Comparison of ENCODE assay signal across 8 mouse cellular contexts in genomic region chr15:85581563-85582064, GRCm38 (mm10). TPM values are rescaled to one million over a fixed set of nuclear protein-coding genes. Genes with fewer than 3 reads are reported as not detected.
A peak's percentile ranks its signal among the peaks of the same experiment; 100 is the strongest.
DNase-seq lines count a peak whose midpoint lies in the region; ATAC-seq and TF ChIP-seq lines count a peak whose summit lies in the region.

No protein-coding gene starts in this region.

- intact Hi-C loops in gastrocnemius, adult 2 months (cut with DNase I), result loop anchor here (10.0 kb wide), 1 partner anchor 427 kb away; no protein-coding TSS in a partner anchor
- intact Hi-C loops in left cerebral cortex, postnatal 4 days (cut with DNase I), result loop anchor here (2.0 to 5.0 kb wide), 4 partner anchors 119 to 315 kb away; no protein-coding TSS in a partner anchor

- no peak for DNase-seq in gastrocnemius, adult 2 months
- DNase-seq in gastrocnemius, postnatal 25 days, result no peak
- DNase-seq in ES-E14 (ENCODE audit: low read depth, low spot score), result no peak
- peak; percentile 39 for DNase-seq in lung, postnatal 36 days
- DNase-seq in left cerebral cortex, postnatal 4 days, result no peak
- no peak for DNase-seq in left cerebral cortex, adult 8-10 months (ENCODE audit: low spot score in 2 of 2)
- DNase-seq in layer of hippocampus, postnatal 10 days (ENCODE audit: low spot score in 2 of 2), result no peak

- H3K36me3 ChIP-seq in ES-E14 (ENCODE audit: control insufficient read depth, insufficient read depth, low read length, poor library complexity, severe bottlenecking), result no peaks in the 10 kb centered on the region
- no peaks in the 10 kb centered on the region for H3K36me3 ChIP-seq in hindbrain, embryonic 13.5 days

- in situ Hi-C loops in ES-E14 (cut with MboI; ENCODE audit: low sequenced_read_pairs in 2 of 2, unreplicated experiment in 2 of 2), result loop anchor here (5.0 to 10.0 kb wide), 4 partner anchors 99 to 317 kb away; no protein-coding TSS in a partner anchor

- peak overlapping the region; percentile 54 for H3K9ac ChIP-seq in ES-E14 (ENCODE audit: insufficient read depth, low read depth, low read length, poor library complexity, severe bottlenecking)
- peak overlapping the region; percentile 84 for H3K9ac ChIP-seq in hindbrain, embryonic 13.5 days

- H3K9me3 ChIP-seq in ES-E14 (ENCODE audit: control insufficient read depth, insufficient read depth, low read depth, low read length), result no peaks in the 10 kb centered on the region
- no peaks in the 10 kb centered on the region for H3K9me3 ChIP-seq in hindbrain, embryonic 13.5 days

- H3K27ac ChIP-seq in gastrocnemius, adult 2 months, result no peak overlapping the region
- H3K27ac ChIP-seq in ES-E14 (ENCODE audit: insufficient read depth, low read depth, low read length, poor library complexity, severe bottlenecking), result no peak overlapping the region
- peak overlapping the region; percentile 79 for H3K27ac ChIP-seq in hindbrain, embryonic 13.5 days

- H3K27me3 ChIP-seq in hindbrain, embryonic 13.5 days, result peaks cover 73% of the 10 kb centered on the region

- under 1% methylated on average over 61 of the region's 67 CpGs for WGBS in hindbrain, embryonic 13.5 days

- H3K4me2 ChIP-seq in hindbrain, embryonic 13.5 days, result peak overlapping the region; percentile 100

- ATAC-seq in hindbrain, embryonic 13.5 days (ENCODE audit: low FRiP score), result no peak

- H3K4me1 ChIP-seq in ES-E14 (ENCODE audit: control insufficient read depth in 2 of 2, insufficient read depth in 2 of 2, low read length in 2 of 2, poor library complexity in 1 of 2), result peaks cover 0 to 6% of the 10 kb centered on the region in 2 experiments; a peak in 1 of 4 replicates
- peaks cover 59% of the 10 kb centered on the region for H3K4me1 ChIP-seq in hindbrain, embryonic 13.5 days (replicated peaks)

- peak overlapping the region; percentile 69 for H3K4me3 ChIP-seq in gastrocnemius, adult 2 months
- H3K4me3 ChIP-seq in ES-E14 (ENCODE audit: insufficient read depth in 1 of 2, low read depth in 1 of 2, low read length in 2 of 2, poor library complexity in 1 of 2, severe bottlenecking in 1 of 2), result peak overlapping the region; percentile 64 to 68
- H3K4me3 ChIP-seq in hindbrain, embryonic 13.5 days, result peak overlapping the region; percentile 73

- no peak for TF ChIP-seq CTCF in gastrocnemius, adult 2 months (IDR thresholded peaks at IDR 0.05)

TF ChIP-seq in ES-E14, 5 proteins besides CTCF, POLR2A, EP300 and RAD21:
- TF ChIP-seq ZC3H11A (IDR thresholded peaks at IDR 0.05; ENCODE audit: borderline replicate concordance, low read depth, low read length) (no peak), HCFC1 (IDR thresholded peaks at IDR 0.05; ENCODE audit: borderline replicate concordance, insufficient read depth, low read length) (no peak), MAFK (IDR thresholded peaks at IDR 0.05; ENCODE audit: insufficient read depth, low read depth, low read length) (no peak)

RNA-seq across cellular contexts. Expression of gene Wnt7b, which starts 0.7 kb away (rescaled TPM):
- total RNA-seq in gastrocnemius, adult 2 months (2021), result not detected
- total RNA-seq in gastrocnemius, postnatal 25 days (2021), result not detected
- total RNA-seq in ES-E14 (2012; rRNA removed), result 11.2 and 15.5 TPM in 2 replicates
- polyA plus RNA-seq in hindbrain, embryonic 13.5 days (2015; fragmentation: Nextera tagmentation; extraction: Ambion mirVana), result 40.1 and 47.2 TPM in 2 replicates
- total RNA-seq in left cerebral cortex, postnatal 4 days (2021), result 10 to 100 TPM; 65.6 to 67.5 TPM
- total RNA-seq in left cerebral cortex, adult 8-10 months (2022), result 10 to 100 TPM; 30.9 to 37.9 (median 35.1) TPM
- total RNA-seq in layer of hippocampus, postnatal 10 days (2021), result 10 to 100 TPM; 47.3 to 47.8 TPM

Comparison
In these comparisons a context has a peak if more than half of its experiments do, and no peak if none do; other contexts are left out.
1. RNA of gene Wnt7b, which starts 0.7 kb away (total RNA-seq): 65.6 to 67.5 TPM in left cerebral cortex, postnatal 4 days, 47.3 to 47.8 TPM in layer of hippocampus, postnatal 10 days, 30.9 to 37.9 TPM in left cerebral cortex, adult 8-10 months and 11.2 to 15.5 TPM in ES-E14; not detected in gastrocnemius, postnatal 25 days and not detected in gastrocnemius, adult 2 months; every median in the first group is over 10 times any median in the second.
2. Peak in every context shown above with its lines, with median percentiles within 50 percentile points of each other: H3K4me3 ChIP-seq.